Mouse (Mus musculus): ENCODE data around the gene Pla1a.
"Not testable (repeated sequence)": the region's sequence is repeated elsewhere in the genome, so short reads cannot be mapped to it uniquely, and the experiment has no call there.

Gene Pla1a

DNA sequence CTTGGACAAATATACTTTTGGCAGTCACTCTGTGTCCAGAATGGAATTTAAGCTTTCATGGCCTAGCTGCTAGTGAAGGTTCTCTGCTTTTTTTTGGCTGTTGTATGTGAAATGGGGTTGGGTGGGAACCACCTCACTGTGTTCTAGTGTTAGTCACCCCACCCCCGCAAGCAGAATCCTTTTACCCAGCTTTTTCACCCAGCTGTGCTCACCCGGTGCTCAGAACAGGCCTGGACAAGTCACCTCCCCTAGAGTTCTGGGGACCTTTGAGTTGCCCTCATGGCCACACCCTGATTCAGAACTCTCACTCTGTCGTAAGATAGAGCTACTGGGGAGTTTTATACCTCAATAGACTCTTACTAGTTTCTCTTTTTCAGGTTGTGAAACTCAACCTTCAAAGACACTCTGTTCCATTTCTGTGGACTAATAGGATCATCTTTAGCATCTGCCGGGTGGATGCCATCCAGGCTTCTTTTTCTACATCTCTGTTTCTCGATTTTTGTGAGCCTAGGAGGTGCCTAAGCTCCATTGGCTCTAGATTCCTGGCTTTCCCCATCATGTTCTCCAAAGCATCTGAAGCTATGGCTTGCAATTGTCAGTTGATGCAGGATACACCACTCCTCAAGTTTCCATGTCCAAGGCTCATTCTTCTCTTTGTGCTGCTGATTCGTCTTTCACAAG is 25.8 kb upstream of the Pla1a start:
- DNase-seq (ENCODE audit: low read depth) = peak; percentile 43

DNA sequence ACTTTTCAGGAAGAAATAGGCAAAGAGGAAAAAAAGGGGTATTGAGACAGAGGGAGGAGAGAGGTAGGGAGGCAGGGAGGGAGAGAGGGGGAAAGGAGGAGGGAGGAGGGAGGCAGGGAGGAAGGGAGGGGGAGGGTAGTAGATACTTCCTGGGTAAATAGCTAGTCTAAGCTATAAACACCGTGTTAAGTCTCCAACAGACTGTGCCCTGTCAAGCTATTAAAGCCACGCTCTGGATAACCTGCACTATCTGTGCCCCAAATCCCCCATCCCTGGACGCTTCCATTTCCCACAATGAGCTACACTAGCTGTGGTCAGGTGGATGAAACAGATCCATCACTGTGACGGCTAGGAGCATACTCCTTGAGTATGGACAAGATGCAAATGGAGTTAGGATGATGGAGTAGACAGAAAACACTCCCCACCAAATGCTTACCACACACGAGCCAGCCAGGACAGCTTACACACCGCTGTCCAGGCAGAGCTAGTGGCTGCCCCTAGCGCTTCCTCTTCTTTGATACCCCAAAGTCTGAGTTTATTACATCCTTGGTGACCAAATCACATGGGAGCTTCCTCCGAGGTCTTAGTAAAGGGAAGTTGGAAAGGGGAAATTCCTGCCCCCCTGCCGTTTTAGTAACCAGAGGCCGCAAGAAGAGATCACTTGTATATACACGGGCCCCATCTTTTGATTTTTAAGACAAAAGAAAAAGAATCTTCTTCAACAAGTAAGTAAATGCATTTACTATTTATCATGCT is 24.0 kb upstream of the Pla1a start:
- DNase-seq (ENCODE audit: low read depth) = no peak

DNA sequence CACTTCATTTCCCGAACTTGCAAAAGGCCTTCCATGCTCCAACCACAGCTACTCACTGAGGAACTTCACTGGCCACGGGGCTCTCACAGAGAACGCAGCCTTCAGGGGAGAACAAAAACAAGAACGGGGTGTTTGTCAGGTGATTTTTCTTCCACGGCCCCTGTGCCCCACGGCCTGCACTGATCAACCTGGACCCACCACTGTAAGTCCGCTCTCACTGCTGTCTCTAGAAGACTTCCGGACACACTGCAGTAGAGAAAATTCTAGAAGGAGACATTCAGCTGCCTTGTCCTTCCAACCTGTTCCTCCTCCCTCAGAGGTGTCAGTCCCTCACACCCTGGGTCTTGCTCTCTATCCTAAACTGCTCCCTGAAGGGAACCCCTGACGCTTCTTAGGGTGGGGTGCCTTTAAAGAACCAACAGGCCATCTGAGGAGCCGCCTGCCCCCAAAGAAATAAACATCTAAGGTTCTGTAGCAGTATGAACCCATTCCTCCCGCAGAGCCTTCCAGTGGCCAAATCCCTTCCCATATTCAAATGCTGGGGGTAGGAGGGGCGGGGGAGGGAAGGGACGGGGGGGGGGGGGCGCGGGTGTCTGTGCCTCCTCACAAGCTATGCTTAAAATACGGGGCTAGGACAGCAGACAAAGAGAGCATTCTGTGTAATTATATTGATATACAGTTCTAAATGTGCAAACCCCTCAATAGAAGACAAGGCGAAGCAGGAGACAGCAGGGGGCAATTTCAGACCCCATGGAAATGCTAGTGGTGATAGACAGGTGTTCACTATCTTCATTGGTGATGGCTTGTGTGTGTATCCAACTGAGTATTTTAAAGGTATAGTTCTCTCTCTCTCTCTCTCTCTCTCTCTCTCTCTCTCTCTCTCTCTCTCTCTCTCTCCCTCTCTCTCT is 22.8 kb upstream of the Pla1a start, which contains the start of gene Cd80:
Gene Cd80 (plus strand): TSS at position 51 of the 908 bp plus-strand sequence.
- DNase-seq (ENCODE audit: low read depth) = no peak

DNA sequence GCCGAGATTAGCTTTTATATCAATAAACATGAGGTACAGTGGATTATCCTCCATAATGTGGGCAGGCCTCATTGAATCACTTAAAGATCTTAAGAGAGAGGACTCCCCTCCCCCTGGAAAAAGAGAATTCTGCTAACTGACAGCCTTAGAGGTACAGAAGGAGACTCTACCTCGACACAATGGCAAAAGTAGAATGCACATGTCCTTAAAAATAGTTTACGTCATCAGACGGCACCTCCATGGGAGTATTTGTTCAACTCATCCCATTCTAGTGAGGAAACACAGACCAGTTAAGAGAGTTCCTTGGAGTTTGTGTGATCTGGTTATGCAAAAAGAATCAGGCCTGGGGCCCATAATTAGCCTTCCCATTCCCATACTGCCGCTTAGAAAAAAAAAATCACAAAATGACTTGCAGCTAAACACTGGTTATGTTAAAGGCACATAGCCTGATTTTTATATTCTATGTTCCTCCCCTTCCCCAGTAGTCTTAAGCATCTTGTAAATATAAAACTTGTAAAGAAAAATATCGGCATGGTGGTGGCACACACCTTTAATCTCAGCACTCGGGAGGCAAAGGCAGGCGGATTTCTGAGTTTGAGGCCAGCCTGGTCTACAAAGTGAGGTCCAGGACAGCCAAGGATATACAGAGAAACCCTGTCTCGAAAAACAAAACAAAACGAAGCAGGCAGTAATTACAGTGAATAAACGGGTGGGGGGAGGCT is 21.7 kb upstream of the Pla1a start:
- DNase-seq (ENCODE audit: low read depth) = no peak

DNA sequence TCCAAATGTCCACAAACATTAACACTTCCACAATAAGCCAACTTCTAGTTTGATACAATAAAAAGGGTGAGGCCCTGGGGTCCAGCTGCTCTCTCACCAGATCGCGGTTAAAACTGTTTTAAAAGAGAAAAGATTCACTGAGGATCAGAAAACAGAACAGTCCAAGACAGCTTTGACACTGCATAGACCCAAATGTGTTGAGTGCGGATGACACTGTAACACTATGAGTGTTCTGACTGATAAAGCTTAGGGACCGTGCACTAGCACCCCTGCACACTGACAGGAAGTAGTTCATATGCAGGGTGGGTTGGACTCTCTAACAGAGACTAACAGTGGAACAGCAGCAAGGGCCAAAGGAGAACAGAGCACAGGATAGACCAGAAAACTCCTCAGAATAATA is 21.0 kb upstream of the Pla1a start:
- no peak for DNase-seq (ENCODE audit: low read depth)

DNA sequence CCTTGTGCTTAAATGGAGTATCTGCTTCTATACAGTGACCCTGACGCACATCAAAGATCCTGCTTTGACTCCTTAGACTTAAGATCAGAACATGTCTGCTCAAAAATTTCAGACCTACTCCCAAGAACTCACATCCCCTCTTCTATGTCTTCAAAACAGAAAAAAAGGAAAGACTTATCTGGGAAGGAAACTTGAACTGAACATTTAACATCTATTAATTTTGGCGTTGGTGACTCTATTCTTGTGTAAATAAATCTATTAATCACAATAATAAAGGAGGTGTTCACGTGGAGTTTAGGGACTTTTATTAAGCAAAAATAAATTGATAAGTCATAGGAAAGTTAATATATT is 20.2 kb upstream of the Pla1a start:
- no peak for DNase-seq (ENCODE audit: low read depth)

DNA sequence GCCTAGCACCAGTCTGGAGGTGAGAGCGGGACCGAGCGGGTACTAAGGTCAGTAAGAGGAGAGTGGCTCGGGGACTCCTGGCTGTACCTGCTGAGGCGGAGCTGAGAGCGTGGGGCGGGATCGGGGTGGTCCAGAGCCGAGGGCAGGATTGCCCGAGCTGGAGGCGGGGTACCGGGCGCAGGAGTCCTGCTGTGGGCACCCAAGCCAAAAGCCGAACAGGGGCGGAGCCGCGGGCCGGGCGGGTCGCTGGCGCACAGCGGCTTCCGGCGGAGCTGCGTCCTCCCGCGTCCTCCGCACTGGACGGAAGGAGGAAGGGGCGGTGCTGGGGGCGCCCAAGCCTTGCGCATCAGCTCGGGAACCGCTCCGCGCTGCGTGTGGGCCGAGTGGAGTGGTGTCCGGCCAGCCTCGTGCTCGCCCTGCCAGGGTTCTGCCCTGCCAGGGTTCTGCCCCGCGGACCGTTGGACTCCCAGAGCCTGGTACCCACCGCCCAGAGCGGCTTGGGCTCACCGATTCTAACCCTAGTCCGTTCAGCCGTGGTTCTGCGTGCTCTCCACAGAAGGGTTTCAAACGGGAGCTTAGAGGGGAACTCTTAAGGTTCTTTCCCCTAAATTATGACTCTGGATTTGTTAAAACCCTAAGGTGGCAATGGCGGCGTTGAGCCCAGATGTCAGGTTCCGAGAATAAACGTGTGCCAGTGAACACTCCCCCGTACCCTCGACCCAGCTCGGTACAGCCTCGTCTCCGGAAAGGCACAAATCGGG is 19.7 kb upstream of the Pla1a start, which contains the start of gene Adprh:
Gene Adprh (minus strand): TSS at position 262 of the 761 bp plus-strand sequence.
- DNase-seq (ENCODE audit: low read depth) = peak; percentile 94

DNA sequence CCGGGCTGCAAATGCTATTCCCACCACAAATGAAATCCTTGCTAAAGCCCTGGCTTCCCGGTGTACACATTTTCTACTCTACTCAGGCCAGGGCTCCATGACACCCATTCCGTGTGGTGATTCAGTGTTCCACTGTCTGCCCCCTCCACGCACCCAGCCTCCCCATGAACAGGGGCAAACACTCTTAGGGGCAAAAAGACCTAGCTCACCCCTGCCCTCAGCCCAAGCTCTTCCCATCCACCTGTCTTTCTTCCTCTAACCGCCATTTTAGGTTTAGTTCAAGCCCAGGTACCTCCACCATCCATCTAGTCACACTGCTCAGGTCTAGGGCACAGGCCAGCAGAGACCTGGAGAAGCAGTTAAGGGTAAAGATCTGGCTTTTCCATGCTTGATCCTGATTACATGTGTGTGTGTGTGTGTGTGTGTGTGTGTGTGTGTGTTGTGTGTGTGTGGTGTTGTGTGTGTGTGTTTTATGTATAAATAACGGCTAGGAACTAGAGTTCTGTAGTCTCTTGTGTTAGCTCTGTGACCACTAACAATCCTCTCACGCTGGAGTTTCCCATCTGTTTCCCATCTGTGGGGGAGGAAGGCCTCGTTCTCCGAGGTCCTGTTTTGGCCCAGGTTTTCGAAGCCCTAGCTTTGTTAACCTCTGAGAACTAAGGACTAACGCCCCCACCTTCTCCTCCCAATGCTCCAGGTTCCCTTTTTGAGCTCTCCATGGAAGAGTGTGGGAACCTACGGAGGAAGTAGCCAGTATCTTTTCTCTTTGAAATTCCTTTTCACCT is 18.7 kb upstream of the Pla1a start:
- DNase-seq (ENCODE audit: low read depth) = peak; percentile 51

DNA sequence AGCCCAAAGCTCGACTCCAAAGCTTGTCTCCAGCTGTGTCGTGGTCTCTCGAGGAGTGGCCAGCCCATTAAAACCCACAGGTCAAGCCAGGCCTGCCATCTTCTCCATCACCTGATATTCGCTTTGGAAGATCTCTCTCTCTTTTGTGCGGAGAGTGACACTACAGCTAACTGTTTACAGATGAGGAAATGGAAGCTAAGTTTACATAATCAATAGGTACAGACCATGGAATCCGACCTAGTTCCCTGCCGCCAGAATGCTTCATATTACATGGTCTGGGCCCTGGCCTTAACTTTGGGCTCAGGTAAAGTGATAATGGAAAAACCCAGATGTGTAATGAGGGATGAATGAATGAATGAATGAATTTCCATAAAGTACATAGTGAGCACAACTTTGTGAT is 17.8 kb upstream of the Pla1a start:
- no peak for DNase-seq (ENCODE audit: low read depth)

DNA sequence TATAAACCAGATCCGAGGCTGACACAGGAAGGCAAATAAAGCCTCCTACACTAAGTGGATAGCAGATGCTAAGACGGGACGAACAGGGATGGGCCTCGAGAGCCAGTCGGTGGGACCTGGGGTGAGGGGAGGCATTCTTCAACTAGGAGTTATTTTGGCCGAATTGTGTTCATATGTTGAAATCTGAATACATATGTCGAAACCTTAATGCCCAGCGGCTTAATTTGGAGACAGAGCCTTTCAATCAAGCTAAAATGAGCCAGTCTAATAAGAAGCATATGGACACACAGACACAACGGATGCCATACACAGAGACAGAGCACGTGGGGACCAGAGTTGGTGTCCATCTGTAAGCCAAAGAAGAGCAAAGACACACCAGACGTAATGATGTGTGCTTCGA is 15.5 kb upstream of the Pla1a start:
- no peak for DNase-seq (ENCODE audit: low read depth)

DNA sequence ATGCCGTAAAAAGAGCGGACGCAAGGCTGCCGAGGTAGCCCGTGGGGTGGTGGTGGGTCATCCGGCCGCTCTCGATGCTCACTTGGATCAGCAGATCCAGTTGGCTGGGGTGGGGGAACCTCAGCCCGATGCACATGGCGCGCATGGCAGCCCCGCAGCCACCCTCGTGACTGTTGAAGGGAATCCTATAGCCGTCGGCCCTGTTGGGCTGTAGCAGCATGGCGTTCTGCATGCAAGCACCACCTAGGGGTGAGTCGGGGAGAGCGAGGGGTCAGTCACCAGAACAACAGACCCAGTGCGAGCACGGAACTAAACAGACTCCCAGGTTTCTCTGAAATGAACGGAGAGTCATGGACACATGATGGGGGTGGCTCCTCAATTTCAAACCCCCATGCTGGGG is 14.4 kb upstream of the Pla1a start:
- DNase-seq (ENCODE audit: low read depth) = no peak

DNA sequence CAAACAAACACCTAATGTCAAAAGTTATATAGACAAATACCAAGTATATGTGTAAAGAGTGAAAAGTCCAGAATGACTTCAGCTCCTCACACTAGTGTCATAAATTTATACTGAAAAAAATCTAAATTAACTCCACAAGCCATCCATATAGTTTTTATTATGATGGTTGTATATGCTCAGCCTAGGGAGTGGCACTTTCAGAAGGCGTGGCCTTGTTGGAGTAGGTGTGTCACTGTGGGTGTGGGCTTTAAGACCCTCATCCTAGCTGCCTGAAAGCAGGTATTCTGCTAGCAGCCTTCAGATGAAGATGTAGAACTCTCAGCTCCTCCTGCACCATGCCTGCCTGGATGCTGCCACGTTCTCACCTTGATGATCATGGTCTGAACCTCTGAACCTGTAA is 13.2 kb upstream of the Pla1a start:
- not testable (repeated sequence) for DNase-seq (ENCODE audit: low read depth)

DNA sequence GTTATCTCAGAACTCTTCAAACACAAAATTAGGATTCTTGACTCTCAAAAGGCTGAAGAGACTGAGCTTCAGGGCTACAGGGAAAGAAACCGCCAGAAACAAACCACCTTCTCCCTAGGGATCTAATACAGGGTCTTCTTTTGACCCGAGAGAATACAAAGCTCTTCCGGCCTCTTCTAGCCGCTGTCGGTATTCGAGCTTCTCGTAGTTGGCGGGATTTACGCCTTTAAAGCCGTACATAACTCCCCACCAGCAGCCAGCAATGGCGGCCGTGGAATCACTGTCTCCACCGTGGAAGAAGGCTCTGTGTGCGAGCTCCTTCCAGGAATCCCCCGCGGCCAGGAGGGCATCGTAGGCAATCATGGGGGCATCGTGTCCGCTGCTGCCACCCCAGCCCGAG is 12.6 kb upstream of the Pla1a start:
- no peak for DNase-seq (ENCODE audit: low read depth)

DNA sequence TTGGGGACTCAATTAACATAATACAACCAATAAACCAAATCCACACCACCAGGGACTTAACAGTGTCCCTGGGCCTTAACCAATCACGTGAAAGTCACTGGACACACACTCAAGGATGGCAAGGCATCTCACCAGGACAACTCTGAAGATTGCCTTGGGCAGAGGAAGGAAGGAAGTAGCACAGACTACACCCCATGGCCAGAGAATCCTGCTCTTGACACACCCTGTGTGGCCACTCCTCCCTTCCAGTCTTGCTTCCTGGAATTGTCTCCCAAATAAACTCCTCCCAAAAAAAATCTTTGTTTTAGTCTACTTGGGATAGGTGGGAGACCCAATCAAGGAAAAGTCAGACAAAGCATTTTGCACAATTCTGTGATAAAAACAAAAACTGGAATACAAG is 12.1 kb upstream of the Pla1a start:
- no peak for DNase-seq (ENCODE audit: low read depth)

DNA sequence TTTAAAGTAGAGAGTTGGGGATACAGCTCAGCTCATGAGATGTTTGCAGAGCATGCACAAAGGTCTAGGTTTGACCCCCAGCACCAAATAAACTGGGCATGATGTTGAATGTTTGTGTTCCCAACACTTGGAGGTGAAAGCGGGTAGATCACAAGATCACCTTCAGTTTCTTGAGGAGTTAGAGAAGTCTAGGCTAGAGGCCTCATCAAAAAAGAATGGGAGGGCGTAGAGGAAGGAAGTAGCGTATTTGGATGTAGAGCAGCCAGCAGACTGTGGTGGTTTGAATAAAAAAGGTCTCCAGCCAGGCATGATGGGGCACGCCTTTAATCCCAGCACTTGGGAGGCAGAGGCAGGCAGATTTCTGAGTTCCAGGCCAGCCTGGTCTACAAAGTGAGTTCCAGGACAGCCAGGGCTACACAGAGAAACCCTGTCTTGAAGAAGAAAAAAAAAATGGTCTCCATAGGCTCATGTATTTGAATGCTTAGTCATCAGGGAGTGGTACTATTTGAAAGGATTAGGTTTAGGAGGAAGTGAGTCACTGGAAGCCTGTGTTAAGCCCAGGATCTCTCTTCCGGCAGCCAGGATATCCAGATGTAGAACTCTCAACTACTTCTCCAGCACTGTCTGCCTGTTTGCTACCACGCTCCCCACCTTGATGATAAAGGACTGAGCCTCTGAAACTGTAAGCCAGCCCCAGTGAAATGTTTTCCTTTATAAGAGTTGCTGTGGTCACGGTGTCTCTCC is 10.9 kb upstream of the Pla1a start:
- DNase-seq (ENCODE audit: low read depth) = no peak

DNA sequence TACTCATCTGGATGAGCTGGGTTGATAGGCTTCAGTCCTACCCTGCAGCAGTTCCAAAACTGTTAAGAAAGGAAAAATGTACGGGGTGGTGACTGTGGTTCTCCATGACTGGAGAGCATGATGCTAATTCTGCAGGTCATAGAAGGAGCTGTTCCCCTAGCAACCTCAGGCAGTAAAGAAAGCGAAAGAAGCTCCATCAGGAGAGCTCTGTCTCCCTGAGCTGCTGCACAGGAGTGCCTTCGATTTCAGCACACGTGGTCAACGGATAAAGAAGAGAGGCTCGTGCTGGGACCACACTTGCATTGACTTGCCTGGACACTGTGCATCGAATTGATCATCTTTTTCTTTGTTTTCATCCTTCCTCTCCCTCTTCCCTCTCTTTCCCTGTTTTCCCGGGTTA is 9.3 kb upstream of the Pla1a start:
- DNase-seq (ENCODE audit: low read depth) = no peak

DNA sequence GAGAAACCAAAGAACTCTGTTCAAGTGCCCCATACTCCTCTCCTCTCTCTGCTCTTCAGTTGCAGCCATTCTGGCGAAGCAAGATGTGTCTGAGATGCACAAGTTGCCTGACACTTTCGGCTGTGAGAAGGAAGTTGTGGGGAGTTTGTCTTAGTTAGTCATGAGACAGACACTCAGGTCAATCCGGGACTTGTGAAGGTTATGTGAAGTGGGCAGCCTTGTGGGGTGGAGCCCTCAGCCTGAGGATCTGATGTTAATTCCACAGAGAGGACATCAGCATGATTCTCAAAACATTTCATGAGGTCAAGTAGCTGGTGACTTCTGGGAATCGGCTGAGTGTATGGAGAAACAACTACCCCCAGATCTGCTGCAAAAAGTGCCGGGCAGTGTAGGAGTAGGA is 8.7 kb upstream of the Pla1a start:
- no peak for DNase-seq (ENCODE audit: low read depth)

DNA sequence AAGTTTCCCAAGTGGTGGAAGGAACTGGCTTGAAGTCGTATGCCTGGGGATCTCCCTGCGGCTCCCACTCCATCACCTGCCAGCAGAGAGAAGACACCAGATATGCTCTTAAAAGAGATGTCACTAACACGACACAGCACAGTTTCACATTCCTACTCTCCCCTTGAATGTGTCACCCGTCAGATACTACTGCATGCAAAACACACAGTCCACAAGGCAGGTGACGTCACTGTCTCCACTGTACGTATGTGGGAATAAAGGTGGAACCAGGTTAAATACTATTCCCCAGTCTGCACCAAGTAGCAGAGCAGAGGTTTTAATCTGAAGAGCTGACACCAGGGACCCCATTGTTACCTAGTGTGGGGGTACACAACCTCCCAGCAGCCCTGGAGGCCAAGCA is 7.5 kb upstream of the Pla1a start:
- DNase-seq (ENCODE audit: low read depth) = no peak

DNA sequence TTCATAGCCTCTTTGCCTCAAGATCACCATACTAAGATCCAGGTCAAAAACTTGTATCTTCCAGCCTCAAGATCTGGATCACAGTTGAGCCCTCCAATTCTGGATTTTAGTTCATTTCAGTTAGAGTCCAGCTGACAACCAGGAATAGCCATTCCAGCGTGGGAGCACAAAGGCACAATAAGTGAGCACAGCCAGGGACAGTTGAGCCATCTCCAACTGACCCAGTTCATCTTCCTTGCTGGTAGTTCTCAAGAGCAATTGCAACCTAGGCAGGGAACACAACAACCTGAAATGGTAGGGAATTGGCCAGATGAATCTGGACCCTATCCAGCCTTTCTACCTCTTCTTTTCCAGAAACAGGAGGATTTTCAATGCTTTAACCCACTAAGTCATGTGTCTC is 6.2 kb upstream of the Pla1a start:
- DNase-seq (ENCODE audit: low read depth) = no peak

DNA sequence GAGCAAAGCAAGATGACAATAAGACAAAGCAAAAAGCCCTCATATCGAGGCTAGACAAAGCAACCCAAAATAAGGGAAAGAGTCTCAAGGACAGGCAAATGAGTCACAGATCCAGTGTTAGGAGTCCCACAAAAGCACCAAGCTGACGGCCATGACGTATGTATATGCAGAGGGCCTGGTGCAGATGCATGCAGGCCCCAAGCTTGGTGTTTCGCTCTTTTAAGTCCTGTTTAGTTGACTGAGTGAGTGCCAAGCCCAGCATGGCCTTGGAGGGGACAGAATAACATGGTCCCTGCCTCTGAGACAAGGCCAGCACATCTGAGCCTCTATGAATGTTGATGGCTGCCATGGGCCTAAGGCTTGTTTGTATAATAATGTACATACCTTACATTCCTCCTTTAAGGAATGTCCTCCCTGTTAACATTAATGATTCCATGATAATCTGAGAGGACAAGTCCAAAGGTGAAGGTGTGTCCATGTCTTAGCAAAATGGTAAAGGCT is 1.4 kb upstream of the Pla1a start:
- no peak for DNase-seq (ENCODE audit: low read depth)
